Mouse (Mus musculus) ES-E14 (cell line): ENCODE measurements at regions not wholly inside any gene's neighbourhood (a gene's known extent, or its start where the extent isn't known, plus 50 kb on each side); places are given as distances from the start of the nearest gene placed in this dataset.

ENCODE experiments used
- DNase-seq: peaks from one replicate; pipeline ENCODE4 v3.0.0-alpha.2; 2013; ENCODE audit warnings: low read depth, low spot score
- H3K27ac ChIP-seq: 2 replicates; pipeline ENCODE4 v1.5.1; 2012; ENCODE audit warnings: low read depth, mild to moderate bottlenecking, low read length, moderate library complexity, mixed read lengths; ENCODE audit not compliant: poor library complexity, insufficient read depth, severe bottlenecking
- H3K36me3 ChIP-seq: 2 replicates; pipeline ENCODE4 v1.6.1; 2012; ENCODE audit warnings: mild to moderate bottlenecking, low read length, moderate library complexity, mixed read lengths; ENCODE audit not compliant: control insufficient read depth, poor library complexity, insufficient read depth, severe bottlenecking
- H3K4me1 ChIP-seq, 2 experiments: fragments of 150-350 bp in 1 of 2; sonication (generic) in 1 of 2; 2 replicates each; pipeline ENCODE4 v1.6.1; 2012; ENCODE audit warnings: low read length in 2 of 2, mild to moderate bottlenecking in 1 of 2, mixed read lengths in 1 of 2; ENCODE audit not compliant: control insufficient read depth in 2 of 2, insufficient read depth in 2 of 2, poor library complexity in 1 of 2
- H3K4me3 ChIP-seq, 2 experiments: fragments of 150-350 bp in 1 of 2; sonication (generic) in 1 of 2; 2 replicates each; pipeline ENCODE4 v1.5.1; 2012; ENCODE audit warnings: low read length in 2 of 2, low read depth in 1 of 2, mild to moderate bottlenecking in 1 of 2, mixed read lengths in 1 of 2; ENCODE audit not compliant: insufficient read depth in 1 of 2, poor library complexity in 1 of 2, severe bottlenecking in 1 of 2
- H3K9ac ChIP-seq: 2 replicates; pipeline ENCODE4 v1.6.1; 2012; ENCODE audit warnings: low read depth, mild to moderate bottlenecking, low read length, mixed read lengths; ENCODE audit not compliant: poor library complexity, insufficient read depth, severe bottlenecking
- H3K9me3 ChIP-seq: fragments of 150-350 bp; sonication (generic); 2 replicates; pipeline ENCODE4 v1.6.1; 2012; ENCODE audit warnings: low read depth, mild to moderate bottlenecking, low read length; ENCODE audit not compliant: control insufficient read depth, insufficient read depth
- CHD2 ChIP-seq: IDR thresholded peaks from 2 replicates; pipeline ENCODE4 v1.6.1; 2014; ENCODE audit warnings: mild to moderate bottlenecking, low read depth, low read length, inconsistent platforms
- HCFC1 ChIP-seq: IDR thresholded peaks from 2 replicates; pipeline ENCODE4 v1.6.1; 2012; ENCODE audit warnings: low read length, inconsistent platforms, borderline replicate concordance; ENCODE audit not compliant: insufficient read depth
- MAFK ChIP-seq: IDR thresholded peaks from 2 replicates; pipeline ENCODE4 v1.6.1; 2014; ENCODE audit warnings: mild to moderate bottlenecking, low read depth, low read length, inconsistent platforms; ENCODE audit not compliant: insufficient read depth
- ZC3H11A ChIP-seq: IDR thresholded peaks from 2 replicates; pipeline ENCODE4 v1.6.1; 2012; ENCODE audit warnings: low read depth, mild to moderate bottlenecking, inconsistent platforms, low read length, borderline replicate concordance
- ZNF384 ChIP-seq: IDR thresholded peaks from 2 replicates; pipeline ENCODE4 v1.6.1; 2012; ENCODE audit warnings: low read depth, low read length, inconsistent platforms
- in situ Hi-C, 2 experiments: fragments of 600-800 bp; cut with MboI; formaldehyde crosslinking; loops; one replicate each; pipeline ENCODE4 v1.15.1; 2025; ENCODE audit warnings: low sequenced_read_pairs in 2 of 2, inconsistent platforms in 1 of 2; ENCODE audit not compliant: unreplicated experiment in 2 of 2

GRCm38 (mm10) chr5:51711860-51712560 is 144.5 kb upstream of the Ppargc1a start:
- Histone ChIP-seq H3K36me3 (no peaks in the 10 kb centered on the region), H3K27ac (no peak overlapping the region), H3K9me3 (no peaks in the 10 kb centered on the region), H3K4me3 (no peak overlapping the region), H3K4me1 (no peaks in the 10 kb centered on the region), H3K9ac (no peak overlapping the region)
- in situ Hi-C loops: no loop called here
- DNase-seq: no peak
- no peak for TF ChIP-seq MAFK
- no peak for TF ChIP-seq CHD2
- TF ChIP-seq ZNF384: no peak
- TF ChIP-seq HCFC1: no peak
- TF ChIP-seq ZC3H11A: no peak

GRCm38 (mm10) chr5:51710664-51711063 is 143.1 kb upstream of the Ppargc1a start:
- Histone ChIP-seq H3K36me3 (no peaks in the 10 kb centered on the region), H3K4me1 (no peaks in the 10 kb centered on the region), H3K27ac (no peak overlapping the region), H3K9me3 (no peaks in the 10 kb centered on the region), H3K4me3 (no peak overlapping the region), H3K9ac (no peak overlapping the region)
- in situ Hi-C loops: no loop called here
- DNase-seq: no peak
- no peak for TF ChIP-seq HCFC1
- no peak for TF ChIP-seq ZNF384
- TF ChIP-seq CHD2: no peak
- no peak for TF ChIP-seq ZC3H11A
- TF ChIP-seq MAFK: no peak

- TF ChIP-seq MAFK: no peak
- TF ChIP-seq CHD2: no peak
- Histone ChIP-seq H3K36me3 (no peaks in the 10 kb centered on the region), H3K4me3 (no peak overlapping the region), H3K27ac (no peak overlapping the region), H3K9ac (no peak overlapping the region), H3K4me1 (no peaks in the 10 kb centered on the region), H3K9me3 (no peaks in the 10 kb centered on the region)
- in situ Hi-C loops: no loop called here
- DNase-seq: no peak
Observed at GRCm38 (mm10) chr5:51709447-51709991, 142.0 kb upstream of the Ppargc1a start.

GRCm38 (mm10) chr5:51679884-51680283 is 112.4 kb upstream of the Ppargc1a start:
- in situ Hi-C loops: no loop called here
- Histone ChIP-seq H3K36me3 (no peaks in the 10 kb centered on the region), H3K4me1 (no peaks in the 10 kb centered on the region), H3K4me3 (no peak overlapping the region), H3K9ac (no peak overlapping the region), H3K9me3 (no peaks in the 10 kb centered on the region), H3K27ac (no peak overlapping the region)
- TF ChIP-seq CHD2 (no peak), MAFK (no peak), ZC3H11A (no peak), ZNF384 (no peak), HCFC1 (no peak)
- no peak for DNase-seq
